Mouse (Mus musculus): Measurements from ENCODE around the gene Fam222a.
A peak's percentile ranks its signal among the peaks of the same experiment; 100 is the strongest.

Gene Fam222a

GRCm38 (mm10) chr5:114560965-114561364 is 6.9 kb upstream of the Fam222a start:
- no peak for DNase-seq

- DNase-seq = no peak
These were observed 3.8 kb upstream of the Fam222a start for GRCm38 (mm10) chr5:114563994-114564393.

- peak; percentile 91 to 92 for DNase-seq
These were observed 2.5 kb upstream of the Fam222a start for GRCm38 (mm10) chr5:114565305-114565704.

GRCm38 (mm10) chr5:114565751-114566150 is 2.1 kb upstream of the Fam222a start:
- no peak for DNase-seq

GRCm38 (mm10) chr5:114566461-114566860 is 1.4 kb upstream of the Fam222a start:
- no peak for DNase-seq

GRCm38 (mm10) chr5:114567075-114567517 is 720 bp upstream of the Fam222a start:
- DNase-seq = peak; percentile 96 to 98

GRCm38 (mm10) chr5:114568818-114569217 is 1.0 kb downstream of the Fam222a start:
- DNase-seq = peak; percentile 16 to 36

GRCm38 (mm10) chr5:114569918-114570670 is 2.3 kb downstream of the Fam222a start:
- DNase-seq = peak; percentile 47 to 56

- peak in 1 of 2 experiments; percentile 39 for DNase-seq
These were observed 3.1 kb downstream of the Fam222a start for GRCm38 (mm10) chr5:114570791-114571450.

GRCm38 (mm10) chr5:114571451-114572030 is 3.7 kb downstream of the Fam222a start:
- peak; percentile 35 to 41 for DNase-seq

GRCm38 (mm10) chr5:114572997-114573396 is 5.2 kb downstream of the Fam222a start:
- DNase-seq = peak; percentile 42 to 65

- DNase-seq = peak; percentile 51 to 54
These were observed 6.3 kb downstream of the Fam222a start for GRCm38 (mm10) chr5:114573920-114574628.

GRCm38 (mm10) chr5:114575010-114575409 is 7.2 kb downstream of the Fam222a start:
- DNase-seq = no peak

GRCm38 (mm10) chr5:114575530-114575929 is 7.7 kb downstream of the Fam222a start:
- DNase-seq = peak in 1 of 2 experiments; percentile 23

GRCm38 (mm10) chr5:114575986-114576605 is 8.3 kb downstream of the Fam222a start:
- no peak for DNase-seq

GRCm38 (mm10) chr5:114578361-114578760 is 10.5 kb downstream of the Fam222a start:
- DNase-seq = no peak

GRCm38 (mm10) chr5:114579714-114580357 is 12.0 kb downstream of the Fam222a start:
- no peak for DNase-seq

- peak in 1 of 2 experiments; percentile 51 for DNase-seq
These were observed 13.7 kb downstream of the Fam222a start for GRCm38 (mm10) chr5:114581486-114581885.

GRCm38 (mm10) chr5:114583046-114583445 is 15.2 kb downstream of the Fam222a start:
- DNase-seq = no peak

GRCm38 (mm10) chr5:114583490-114584175 is 15.8 kb downstream of the Fam222a start:
- no peak for DNase-seq
